Mouse (Mus musculus) heart, adult 11 months (tissue): ENCODE measurements around the gene Iqch.

ENCODE experiments used
- DNase-seq: peaks from one replicate; pipeline ENCODE4 v3.0.0; 2022

Iqch gene

DNA sequence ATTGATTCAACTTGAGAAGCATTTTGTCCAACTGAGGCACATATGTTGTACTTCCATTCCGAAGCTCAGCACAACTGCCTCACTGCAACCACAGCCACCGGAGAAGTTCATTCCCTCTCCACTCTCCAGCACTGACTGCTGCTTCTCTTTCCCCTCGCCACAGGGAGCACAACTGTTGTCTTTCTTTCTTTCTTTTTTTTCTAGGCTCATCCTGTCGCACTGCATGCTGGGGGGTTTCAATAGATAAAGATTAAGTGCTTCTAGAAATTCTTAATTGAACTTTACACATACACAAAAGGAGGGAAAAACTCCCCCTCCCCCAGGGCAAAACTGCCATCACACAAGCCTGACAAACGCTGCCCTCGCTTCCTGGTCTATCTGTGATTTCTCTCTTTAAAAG is 113.1 kb downstream of the Iqch start:
- no peak for DNase-seq

DNA sequence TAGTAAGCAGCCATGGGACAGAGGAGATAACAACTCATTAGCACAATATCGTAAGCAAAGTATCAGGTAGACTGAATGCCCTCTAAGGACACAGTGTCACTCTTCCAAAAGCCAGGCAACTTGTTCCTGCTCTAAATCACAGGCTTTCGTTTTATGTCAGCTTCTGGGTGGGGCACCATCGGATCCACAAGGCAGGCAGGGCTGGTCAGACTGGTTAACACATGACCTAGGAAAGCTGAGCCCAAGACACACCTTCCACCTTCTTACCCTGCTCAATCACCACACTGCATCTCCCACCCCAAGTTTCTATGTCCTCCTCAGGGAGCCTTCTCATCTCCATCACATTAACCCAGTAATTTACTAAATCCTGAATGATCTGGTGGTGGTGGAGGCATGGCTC is 136.7 kb downstream of the Iqch start:
- DNase-seq, result no peak

- peak; percentile 89 for DNase-seq
Measured at GRCm38 (mm10) chr9:63462296-63462695, 140.0 kb downstream of the Iqch start.

GRCm38 (mm10) chr9:63456401-63456800 is 145.9 kb downstream of the Iqch start:
- DNase-seq, result no peak

- no peak for DNase-seq
Measured at GRCm38 (mm10) chr9:63454341-63454740, 148.0 kb downstream of the Iqch start.

DNA sequence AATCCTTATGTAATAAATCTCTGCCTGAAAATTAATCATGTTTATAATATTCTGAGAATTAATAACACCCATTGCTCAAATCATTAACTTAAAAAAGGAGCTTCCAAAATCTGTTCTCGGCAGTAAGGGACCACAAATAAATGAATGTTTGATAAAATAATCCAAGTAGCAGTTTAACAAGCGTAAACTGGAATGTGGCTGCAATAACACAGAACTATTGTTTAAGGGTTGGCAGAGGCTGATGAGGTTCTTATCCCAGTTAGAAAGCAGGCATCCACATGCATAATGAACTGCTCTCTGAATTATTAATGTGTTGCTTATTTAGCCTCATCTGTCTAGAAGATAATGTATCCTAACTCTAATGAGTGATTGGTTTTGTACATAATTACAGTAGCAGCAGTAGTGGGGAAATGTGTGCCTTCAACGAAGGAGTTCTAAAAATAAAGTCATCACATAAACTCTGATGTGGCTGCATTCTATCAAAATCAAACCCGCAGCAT is 151.7 kb downstream of the Iqch start:
- DNase-seq, result no peak

DNA sequence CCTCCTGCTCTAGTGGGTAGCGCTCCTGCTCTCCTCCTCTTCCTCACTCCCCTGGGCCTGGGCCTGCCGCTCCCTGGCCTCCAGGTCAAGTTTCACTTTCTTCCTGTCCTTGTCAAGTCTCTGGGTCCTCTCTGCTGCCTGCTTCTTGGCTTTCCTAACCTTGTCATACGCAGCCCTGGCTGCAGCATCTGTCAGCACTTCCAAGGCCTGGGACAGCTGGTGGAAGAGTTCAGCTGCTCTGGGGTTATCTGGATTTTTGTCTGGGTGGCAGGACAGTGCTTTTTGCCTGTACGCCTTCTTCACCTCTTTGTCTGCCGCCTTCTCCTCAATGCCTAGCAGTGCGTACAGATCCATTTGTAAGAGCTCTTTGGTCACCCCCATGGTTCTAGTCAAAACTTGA is 158.6 kb downstream of the Iqch start:
- no peak for DNase-seq

GRCm38 (mm10) chr9:63430652-63431051 is 171.6 kb downstream of the Iqch start:
- DNase-seq, result no peak

DNA sequence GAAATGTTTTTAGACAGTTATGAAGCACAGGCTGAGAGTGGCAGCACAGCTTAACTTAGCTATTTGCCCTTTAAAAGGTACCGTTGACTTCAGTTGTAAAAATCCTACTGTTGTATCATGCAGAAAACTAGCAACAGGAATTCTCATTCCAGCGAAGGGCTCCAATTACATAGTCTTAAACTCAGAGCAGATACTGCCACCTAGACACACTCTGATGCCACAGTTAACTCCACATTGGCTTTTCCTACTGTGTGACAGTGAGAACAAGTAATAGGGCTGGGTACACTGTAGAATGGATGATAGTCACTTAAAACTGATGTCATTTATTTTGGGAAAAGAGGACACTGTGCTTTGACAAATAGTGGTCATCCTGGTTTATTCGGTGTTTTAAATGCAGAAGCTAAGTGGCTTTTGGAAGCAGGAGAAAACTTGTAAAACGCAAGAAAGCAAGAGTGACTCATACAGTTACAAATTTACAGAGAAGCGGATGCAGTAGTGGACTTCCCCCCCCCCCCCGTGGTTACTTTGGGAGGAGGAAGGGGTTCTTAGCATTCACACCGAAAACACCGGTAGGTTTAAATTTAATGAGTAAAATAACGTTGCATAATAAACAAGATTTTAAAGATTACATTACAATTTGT is 181.1 kb downstream of the Iqch start:
- DNase-seq, result no peak

GRCm38 (mm10) chr9:63420396-63420795 is 181.9 kb downstream of the Iqch start:
- no peak for DNase-seq

DNA sequence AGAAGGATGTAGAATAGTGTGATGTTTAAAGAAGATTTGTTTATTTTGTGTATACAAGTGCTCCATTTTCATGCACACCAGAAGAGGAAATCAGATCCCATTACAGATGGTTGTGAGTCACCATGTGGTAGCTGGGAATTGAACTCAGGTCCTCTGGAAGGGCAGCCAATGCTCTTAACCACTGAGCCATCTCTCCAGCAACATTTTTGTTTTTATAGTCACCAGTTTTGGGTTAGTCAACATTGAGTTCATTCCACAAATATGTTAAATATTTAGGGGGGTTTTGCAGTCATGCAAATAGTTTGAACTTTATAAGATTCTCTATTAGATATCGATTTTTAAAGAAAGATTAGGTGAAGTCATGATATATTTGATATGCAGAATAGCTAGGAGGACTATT is 202.1 kb downstream of the Iqch start:
- DNase-seq, result no peak

GRCm38 (mm10) chr9:63399463-63399815 is 202.9 kb downstream of the Iqch start:
- no peak for DNase-seq

DNA sequence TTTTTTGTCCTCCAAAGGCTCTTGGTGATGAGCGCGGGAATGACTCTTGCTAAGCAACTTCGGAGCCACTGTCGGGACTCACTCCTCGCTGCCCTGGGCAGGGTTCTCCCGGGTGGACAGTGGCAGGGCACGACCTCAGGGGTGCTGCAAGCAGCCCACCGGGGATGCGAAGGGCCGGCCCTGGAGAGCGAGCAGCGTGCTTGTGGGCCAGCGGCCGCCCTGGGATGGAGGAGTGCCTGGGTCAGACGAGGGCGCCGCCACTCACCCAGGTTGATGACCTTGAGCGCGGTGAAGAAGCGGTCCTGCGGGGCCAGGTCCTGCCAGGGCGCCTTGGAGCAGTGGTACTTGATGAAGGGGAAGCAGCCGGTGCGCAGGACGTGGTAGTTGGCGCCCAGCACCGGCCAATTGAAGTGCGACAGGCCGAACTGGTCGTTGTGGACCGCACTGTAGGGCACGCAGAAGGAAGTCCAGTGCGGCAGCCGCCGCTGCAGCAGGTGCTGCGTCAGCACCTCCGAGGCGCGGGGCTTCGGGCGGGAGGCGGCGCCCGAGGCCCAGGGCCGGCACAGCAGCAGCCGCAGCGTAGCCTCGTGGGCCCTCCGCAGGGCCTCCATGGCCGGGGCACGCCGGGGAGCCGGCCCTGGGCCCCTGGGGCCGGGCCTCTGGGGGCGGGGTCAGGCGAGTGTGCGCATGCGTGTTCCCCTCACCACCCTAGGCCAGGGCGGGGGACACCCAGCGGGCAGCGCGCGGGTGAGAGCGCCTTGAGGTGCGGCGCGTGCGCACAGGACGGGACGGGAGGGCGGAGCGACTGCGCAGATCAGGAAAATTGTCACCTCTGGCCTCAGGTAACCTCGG is 203.5 kb downstream of the Iqch start, which contains the start of gene 2300009A05Rik:
Gene 2300009A05Rik, minus strand, starts transcription at position 636 of the 852 bp plus-strand sequence.
- peak; percentile 100 for DNase-seq

DNA sequence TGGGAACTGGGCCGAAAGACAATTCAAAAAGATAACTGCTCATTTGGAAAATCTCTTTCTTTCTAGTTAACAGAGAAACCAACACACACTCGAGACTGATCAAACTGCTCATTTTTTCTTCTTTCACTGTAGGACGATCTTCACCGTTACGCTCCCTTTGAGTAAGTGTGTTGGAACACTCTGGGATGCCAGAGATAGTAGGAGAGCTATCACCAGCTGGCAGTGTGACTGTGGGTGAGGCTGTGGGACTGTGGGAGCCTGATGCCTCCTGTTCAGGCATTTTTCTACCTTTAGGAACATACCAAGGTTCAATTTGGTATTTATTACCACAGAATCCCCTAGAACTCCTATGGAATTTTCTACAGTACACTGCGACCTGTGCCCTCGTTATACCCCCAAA is 206.7 kb downstream of the Iqch start:
- no peak for DNase-seq

DNA sequence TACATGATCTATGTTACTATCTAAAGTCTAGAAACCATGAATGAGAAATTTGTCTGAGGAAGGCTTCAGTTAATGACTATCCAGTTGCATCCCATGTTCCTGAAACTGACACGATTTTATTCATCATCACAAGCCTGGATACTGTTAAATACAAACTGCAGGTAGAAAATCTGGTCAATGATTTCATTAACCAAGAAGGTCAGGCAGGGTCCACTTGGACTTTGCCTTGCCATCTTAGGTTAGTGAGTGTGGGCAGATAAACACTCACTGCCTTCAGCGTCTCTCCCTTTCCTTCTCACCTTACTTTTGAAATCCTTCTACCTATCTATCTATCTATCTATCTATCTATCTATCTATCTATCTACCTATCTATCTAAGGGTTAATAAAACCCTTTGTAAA is 211.0 kb downstream of the Iqch start:
- DNase-seq, result no peak

DNA sequence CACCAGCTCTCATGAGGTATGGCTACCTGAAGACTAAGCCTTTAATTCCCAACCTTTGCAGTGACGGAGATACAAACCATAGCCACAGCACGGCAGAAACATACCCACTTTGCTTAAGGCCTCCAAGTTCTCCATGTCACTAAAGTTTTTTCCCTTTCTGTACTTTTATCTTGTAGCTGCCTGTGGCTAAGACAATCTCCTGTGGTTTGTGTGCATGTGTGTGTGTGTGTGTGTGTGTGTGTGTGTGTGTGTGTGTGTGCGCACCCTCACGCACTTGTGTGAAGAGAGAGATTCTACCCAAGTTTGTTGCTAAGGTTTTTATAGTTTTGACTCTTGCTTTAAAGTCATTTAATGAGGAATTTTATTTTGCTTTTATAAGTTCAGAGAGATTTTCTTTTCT is 219.5 kb downstream of the Iqch start:
- no peak for DNase-seq

DNA sequence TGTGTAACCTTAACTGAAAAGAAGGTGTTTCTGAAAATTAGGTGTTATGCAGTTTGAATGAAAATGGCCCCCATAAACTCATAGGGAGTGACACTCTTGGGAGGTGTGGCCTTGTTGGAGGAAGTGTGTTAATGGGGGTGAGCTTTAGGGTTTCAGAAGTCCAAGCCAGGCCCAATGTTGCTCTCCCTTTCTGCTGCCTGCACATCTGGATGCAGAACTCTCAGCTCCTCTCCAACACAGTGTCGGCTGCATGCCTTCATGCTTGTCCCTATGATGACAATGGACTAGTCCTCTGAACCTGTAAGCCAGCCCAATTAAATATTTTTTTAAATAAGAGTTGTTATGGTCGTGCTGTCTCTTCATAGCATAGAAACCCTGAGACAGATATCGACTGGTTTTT is 222.0 kb downstream of the Iqch start:
- peak; percentile 77 for DNase-seq

- DNase-seq, result peak; percentile 40
Measured at GRCm38 (mm10) chr9:63378174-63378573, 224.1 kb downstream of the Iqch start.

GRCm38 (mm10) chr9:63377270-63378142 is 224.8 kb downstream of the Iqch start, which contains the start of gene Map2k5:
TSS of gene Map2k5 (minus strand) at chr9:63377902.
- DNase-seq, result peak; percentile 99

- peak; percentile 70 for DNase-seq
Measured at GRCm38 (mm10) chr9:63373315-63373714, 229.0 kb downstream of the Iqch start.

DNA sequence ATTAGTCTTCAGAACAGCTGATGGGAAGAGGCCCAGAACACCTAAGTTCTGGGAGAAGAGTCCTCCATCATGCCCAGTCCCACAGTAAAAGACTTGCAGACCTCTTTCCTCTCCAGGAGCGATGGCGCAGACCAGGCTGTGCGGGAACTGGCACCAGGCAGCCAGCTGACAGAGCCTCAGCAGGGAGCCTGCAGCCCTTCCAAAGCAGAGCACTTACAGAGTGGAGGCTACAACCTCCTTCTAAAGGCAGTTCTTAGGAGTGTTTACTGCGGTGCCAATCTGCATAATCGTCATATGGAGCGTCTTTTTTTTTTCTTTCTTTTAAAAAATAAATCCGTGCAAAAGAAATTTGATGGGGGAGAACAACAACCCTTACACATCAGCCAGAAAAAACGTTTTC is 229.8 kb downstream of the Iqch start:
- DNase-seq, result peak; percentile 31
